Mouse (Mus musculus): ENCODE data around the gene Akap8l. TPM values are rescaled to one million over a fixed set of nuclear protein-coding genes. Genes with fewer than 3 reads are reported as not detected.

The Akap8l gene
- polyA plus RNA-seq, 1 experiment, result 83.7 TPM

DNA sequence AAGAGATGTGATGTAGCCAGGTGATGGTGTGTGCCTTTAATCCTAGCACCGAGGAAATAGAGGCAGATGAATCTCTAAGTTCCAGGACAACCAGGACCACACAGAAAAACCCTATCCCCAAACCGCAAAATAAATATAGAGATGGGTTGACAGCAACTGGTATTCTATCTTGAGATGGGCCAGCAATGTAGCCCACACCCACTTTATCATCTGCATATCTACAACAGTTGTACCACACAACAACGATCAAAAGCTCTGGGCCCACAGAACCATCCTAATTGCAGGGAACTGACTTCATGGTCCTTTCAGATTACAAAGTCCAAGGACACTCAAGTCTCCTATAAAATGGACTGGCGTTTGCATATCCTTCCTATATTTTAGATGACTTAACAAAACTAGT is 42.4 kb downstream of the Akap8l start:
- Histone ChIP-seq H3K4me1 (ENCODE audit: control insufficient read depth, insufficient read depth, insufficient read length, low read length) (no peaks in the 10 kb centered on the region), H3K27me3 (ENCODE audit: control insufficient read depth, insufficient read depth, low read length) (no peaks in the 10 kb centered on the region), H3K4me3 (ENCODE audit: low read depth, low read length) (no peak overlapping the region), H3K36me3 (ENCODE audit: control insufficient read depth, insufficient read depth, low read length) (peaks cover 79% of the 10 kb centered on the region), H3K27ac (ENCODE audit: insufficient read depth, low read depth, low read length) (no peak overlapping the region)
- TF ChIP-seq POLR2A (IDR thresholded peaks at IDR 0.05; ENCODE audit: low read depth, low read length), result no peak
- no peak for TF ChIP-seq CTCF (IDR thresholded peaks at IDR 0.05; ENCODE audit: extremely low read depth, insufficient read length, insufficient replicate concordance, low read depth, low read length)
- WGBS, result 64% methylated on average over 4 of the region's 4 CpGs

DNA sequence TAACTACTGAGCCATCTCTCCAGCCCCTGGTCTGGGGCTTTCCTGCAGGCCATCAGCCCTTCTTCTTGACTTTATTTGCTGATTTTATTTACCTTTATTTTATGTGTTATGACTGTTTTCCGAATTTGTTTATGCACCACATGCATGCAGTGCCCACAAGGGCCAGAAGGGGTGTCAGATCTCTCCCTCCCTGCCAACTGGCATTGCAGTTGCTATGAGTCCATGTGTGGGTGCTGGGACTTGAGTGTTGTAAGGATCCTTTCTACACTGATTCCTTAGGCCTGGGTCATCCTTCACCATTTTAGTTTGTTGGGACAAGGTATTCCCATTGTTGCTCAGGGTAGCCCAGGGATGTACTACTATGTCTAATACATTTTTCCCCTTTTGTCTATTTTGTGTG is 52.3 kb downstream of the Akap8l start:
- Histone ChIP-seq H3K4me1 (ENCODE audit: control insufficient read depth, insufficient read depth, insufficient read length, low read length) (no peaks in the 10 kb centered on the region), H3K36me3 (ENCODE audit: control insufficient read depth, insufficient read depth, low read length) (no peaks in the 10 kb centered on the region), H3K4me3 (ENCODE audit: low read depth, low read length) (no peak overlapping the region), H3K27me3 (ENCODE audit: control insufficient read depth, insufficient read depth, low read length) (no peaks in the 10 kb centered on the region), H3K27ac (ENCODE audit: insufficient read depth, low read depth, low read length) (no peak overlapping the region)
- 78% methylated on average over 1 of the region's 1 CpGs for WGBS
- TF ChIP-seq CTCF (IDR thresholded peaks at IDR 0.05; ENCODE audit: extremely low read depth, insufficient read length, insufficient replicate concordance, low read depth, low read length), result no peak

DNA sequence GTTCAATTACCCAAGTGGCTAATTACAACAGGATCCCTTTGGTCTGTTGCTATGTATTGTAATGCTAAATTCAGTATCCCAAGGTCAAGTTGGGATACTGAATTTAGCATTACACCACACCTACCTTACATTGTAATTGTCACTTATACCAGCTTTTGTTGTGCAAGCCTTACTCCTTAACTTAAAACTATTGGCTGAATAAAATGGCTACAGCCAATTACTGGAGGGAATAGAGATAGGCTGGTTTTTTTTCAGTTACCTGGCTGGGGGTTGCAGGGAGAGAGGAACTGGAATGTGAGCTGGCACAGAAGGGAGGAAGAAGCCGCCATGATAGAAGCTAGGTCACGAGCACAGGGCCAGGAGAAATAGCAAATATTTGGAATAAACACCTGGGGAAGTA is 54.5 kb downstream of the Akap8l start:
- H3K27ac ChIP-seq (ENCODE audit: insufficient read depth, low read depth, low read length), result no peak overlapping the region
- 75% methylated on average over 2 of the region's 2 CpGs for WGBS
- H3K4me3 ChIP-seq (ENCODE audit: low read depth, low read length), result no peak overlapping the region
- no peaks in the 10 kb centered on the region for H3K27me3 ChIP-seq (ENCODE audit: control insufficient read depth, insufficient read depth, low read length)
- TF ChIP-seq CTCF (IDR thresholded peaks at IDR 0.05; ENCODE audit: extremely low read depth, insufficient read length, insufficient replicate concordance, low read depth, low read length), result no peak
- TF ChIP-seq POLR2A (IDR thresholded peaks at IDR 0.05; ENCODE audit: low read depth, low read length), result no peak
- no peaks in the 10 kb centered on the region for H3K4me1 ChIP-seq (ENCODE audit: control insufficient read depth, insufficient read depth, insufficient read length, low read length)
- H3K36me3 ChIP-seq (ENCODE audit: control insufficient read depth, insufficient read depth, low read length), result no peaks in the 10 kb centered on the region

DNA sequence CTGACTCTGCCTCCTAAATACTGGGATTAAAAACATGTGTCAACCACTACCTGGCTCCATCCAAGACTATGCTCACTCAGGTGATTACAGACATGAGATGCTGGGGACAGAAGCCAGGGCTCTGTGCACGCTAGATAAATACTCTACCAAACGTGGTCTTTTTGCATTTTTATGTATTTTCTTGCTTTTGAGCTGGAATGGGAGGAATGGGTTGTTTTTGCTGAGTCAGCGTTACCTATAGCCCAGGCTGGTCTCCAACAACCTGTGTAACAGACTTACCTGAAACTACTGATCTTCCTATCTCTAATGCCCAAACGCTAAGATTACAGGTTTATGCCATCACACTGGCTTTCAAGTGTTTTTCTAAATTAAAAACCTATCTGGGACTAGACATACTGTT is 55.2 kb downstream of the Akap8l start:
- H3K27ac ChIP-seq (ENCODE audit: insufficient read depth, low read depth, low read length), result no peak overlapping the region
- H3K4me3 ChIP-seq (ENCODE audit: low read depth, low read length), result no peak overlapping the region
- H3K4me1 ChIP-seq (ENCODE audit: control insufficient read depth, insufficient read depth, insufficient read length, low read length), result no peaks in the 10 kb centered on the region
- 83% methylated on average over 4 of the region's 4 CpGs for WGBS
- H3K27me3 ChIP-seq (ENCODE audit: control insufficient read depth, insufficient read depth, low read length), result no peaks in the 10 kb centered on the region
- TF ChIP-seq POLR2A (IDR thresholded peaks at IDR 0.05; ENCODE audit: low read depth, low read length), result no peak
- no peak for TF ChIP-seq CTCF (IDR thresholded peaks at IDR 0.05; ENCODE audit: extremely low read depth, insufficient read length, insufficient replicate concordance, low read depth, low read length)
- H3K36me3 ChIP-seq (ENCODE audit: control insufficient read depth, insufficient read depth, low read length), result no peaks in the 10 kb centered on the region

DNA sequence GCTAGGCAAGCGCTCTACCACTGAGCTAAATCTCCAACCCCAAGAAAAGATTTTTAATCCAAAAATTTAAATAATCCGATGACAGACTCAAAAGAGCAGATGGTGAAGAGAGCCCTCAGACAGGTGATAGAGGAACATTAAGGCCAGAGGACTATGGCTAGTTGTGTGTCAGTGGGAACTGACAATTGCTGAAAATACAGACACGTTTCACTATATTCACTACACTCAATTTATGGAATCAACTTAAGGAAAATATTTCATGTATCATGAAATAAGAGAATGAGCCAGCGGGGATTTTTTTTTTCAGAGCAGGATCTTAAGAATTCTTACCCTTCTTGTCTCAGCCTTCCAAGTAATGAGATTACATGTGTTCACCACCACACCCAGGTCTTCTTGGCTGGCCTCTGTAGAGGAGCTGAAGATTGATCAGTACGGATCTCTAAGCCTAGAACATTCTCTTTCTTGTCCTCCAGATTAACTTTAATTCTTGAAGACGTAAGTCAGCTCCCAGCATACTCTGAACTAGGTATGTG is 65.2 kb downstream of the Akap8l start:
- 21% methylated on average over 6 of the region's 6 CpGs for WGBS
- Histone ChIP-seq H3K4me1 (ENCODE audit: control insufficient read depth, insufficient read depth, insufficient read length, low read length) (peaks cover 8% of the 10 kb centered on the region; the same call in 1 of the 2 replicates), H3K36me3 (ENCODE audit: control insufficient read depth, insufficient read depth, low read length) (no peaks in the 10 kb centered on the region), H3K27me3 (ENCODE audit: control insufficient read depth, insufficient read depth, low read length) (no peaks in the 10 kb centered on the region), H3K4me3 (ENCODE audit: low read depth, low read length) (peak overlapping the region; percentile 97), H3K27ac (ENCODE audit: insufficient read depth, low read depth, low read length) (peak overlapping the region; percentile 96; the same call in 1 of the 2 replicates)
- TF ChIP-seq POLR2A (IDR thresholded peaks at IDR 0.05; ENCODE audit: low read depth, low read length), result no peak
- no peak for TF ChIP-seq CTCF (IDR thresholded peaks at IDR 0.05; ENCODE audit: extremely low read depth, insufficient read length, insufficient replicate concordance, low read depth, low read length)

DNA sequence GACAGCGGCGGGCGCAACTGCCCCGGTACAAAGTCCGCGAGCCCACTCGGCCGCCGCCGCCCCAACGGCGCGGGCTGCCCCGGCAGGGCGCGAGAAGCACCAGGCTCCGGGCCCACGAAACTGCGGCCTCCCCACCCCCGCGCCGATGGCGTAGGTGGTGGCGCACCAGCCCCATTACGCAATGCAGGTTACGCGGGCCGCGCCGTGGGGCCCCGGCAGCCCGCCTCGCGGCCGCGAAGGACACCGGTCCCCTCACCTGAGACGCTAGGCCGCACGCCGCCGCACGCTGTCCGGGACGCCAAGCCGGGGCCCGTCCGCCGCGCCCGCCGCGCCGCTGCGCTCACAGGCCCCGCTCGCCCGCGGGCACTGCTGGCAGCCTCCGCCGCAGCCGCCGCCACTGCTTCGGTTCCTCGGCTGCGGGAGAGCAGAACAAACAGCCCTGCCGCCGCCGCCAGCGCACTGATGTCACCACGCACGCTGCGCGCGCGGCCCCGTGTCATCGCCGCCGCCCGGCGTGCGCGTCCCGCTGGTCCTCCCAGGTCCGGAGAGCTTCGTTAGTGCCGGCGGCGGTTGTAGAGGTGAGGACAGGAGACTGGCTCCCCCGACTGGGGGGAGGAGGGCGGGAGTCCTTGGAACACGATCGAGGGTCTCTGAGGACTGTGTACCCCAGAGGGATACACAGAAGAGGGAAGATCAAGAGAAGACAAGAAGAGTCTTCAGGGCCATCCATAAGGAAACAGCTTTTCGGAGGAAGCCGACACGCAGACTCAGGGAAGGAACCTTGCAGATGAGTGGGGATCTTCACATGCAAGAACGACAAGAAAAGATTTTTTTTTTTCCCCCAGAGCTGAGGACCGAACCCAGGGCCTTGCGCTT is 65.9 kb downstream of the Akap8l start, which contains the start of gene Brd4:
Gene Brd4 (minus strand): TSS at position 461 of the 876 bp plus-strand sequence.
- WGBS, result under 1% methylated on average over 100 of the region's 100 CpGs
- TF ChIP-seq POLR2A (IDR thresholded peaks at IDR 0.05; ENCODE audit: low read depth, low read length), result peak; percentile 91
- TF ChIP-seq CTCF (IDR thresholded peaks at IDR 0.05; ENCODE audit: extremely low read depth, insufficient read length, insufficient replicate concordance, low read depth, low read length), result no peak
- H3K4me3 ChIP-seq (ENCODE audit: low read depth, low read length), result peak within 1 kb of the TSS; percentile 97
- no peaks in the 10 kb centered on the region for H3K36me3 ChIP-seq (ENCODE audit: control insufficient read depth, insufficient read depth, low read length)
- peak within 1 kb of the TSS; percentile 96 for H3K27ac ChIP-seq (ENCODE audit: insufficient read depth, low read depth, low read length)
- peaks cover 10% of the 10 kb centered on the region; the same call in 1 of the 2 replicates for H3K4me1 ChIP-seq (ENCODE audit: control insufficient read depth, insufficient read depth, insufficient read length, low read length)
- no peaks in the 10 kb centered on the region for H3K27me3 ChIP-seq (ENCODE audit: control insufficient read depth, insufficient read depth, low read length)

DNA sequence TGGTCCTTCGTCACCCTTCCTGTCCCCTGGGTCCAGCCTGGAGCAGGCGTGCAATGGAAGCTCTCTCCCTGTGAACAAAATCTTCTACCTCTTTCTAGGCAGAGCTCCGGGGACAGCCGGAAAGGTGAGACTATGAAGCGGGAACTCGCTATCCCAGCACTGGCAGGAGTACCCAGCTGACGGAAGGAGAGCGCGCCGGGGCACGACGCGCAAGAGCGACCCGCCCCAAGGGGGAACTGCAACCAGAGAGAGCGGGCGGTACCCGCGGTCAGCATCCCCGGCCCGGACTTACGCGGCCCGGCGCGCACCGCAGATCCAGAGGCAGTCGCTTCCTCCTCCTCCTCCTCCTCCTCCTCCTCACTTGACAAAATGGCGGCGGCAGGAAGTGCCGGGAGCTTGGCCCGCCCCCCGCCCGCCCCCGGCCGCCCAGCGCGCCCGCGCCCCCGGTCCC is 66.6 kb downstream of the Akap8l start:
- Histone ChIP-seq H3K36me3 (ENCODE audit: control insufficient read depth, insufficient read depth, low read length) (no peaks in the 10 kb centered on the region), H3K4me3 (ENCODE audit: low read depth, low read length) (peak overlapping the region; percentile 97), H3K27me3 (ENCODE audit: control insufficient read depth, insufficient read depth, low read length) (no peaks in the 10 kb centered on the region), H3K27ac (ENCODE audit: insufficient read depth, low read depth, low read length) (peak overlapping the region; percentile 96), H3K4me1 (ENCODE audit: control insufficient read depth, insufficient read depth, insufficient read length, low read length) (peaks cover 10% of the 10 kb centered on the region; the same call in 1 of the 2 replicates)
- 1% methylated on average over 37 of the region's 41 CpGs for WGBS
- TF ChIP-seq POLR2A (IDR thresholded peaks at IDR 0.05; ENCODE audit: low read depth, low read length), result no peak
- no peak for TF ChIP-seq CTCF (IDR thresholded peaks at IDR 0.05; ENCODE audit: extremely low read depth, insufficient read length, insufficient replicate concordance, low read depth, low read length)

Measured in small intestine, adult 2 months (tissue).